Mouse (Mus musculus) MEL (cell line): Measurements from ENCODE around the gene Cd300lf. TPM values are rescaled to one million over a fixed set of nuclear protein-coding genes. Genes with fewer than 3 reads are reported as not detected.

ENCODE experiments used
- DNase-seq: peaks from one replicate; pipeline ENCODE4 v3.0.0; 2011; ENCODE audit warnings: low read depth, low spot score
- H3K27ac ChIP-seq: 2 replicates; pipeline ENCODE4 v1.5.1; 2012; ENCODE audit warnings: low read depth, mild to moderate bottlenecking, control low read depth, low read length, moderate library complexity; ENCODE audit not compliant: control insufficient read depth
- H3K27me3 ChIP-seq, 2 experiments: fragments of 150-350 bp in 1 of 2; sonication (generic) in 1 of 2; 2 replicates each; pipeline ENCODE4 v1.6.1; 2012; ENCODE audit warnings: low read length in 2 of 2, mild to moderate bottlenecking in 2 of 2, improper control_type of control experiment in 1 of 2, moderate library complexity in 1 of 2; ENCODE audit not compliant: insufficient read depth in 2 of 2, control insufficient read depth in 1 of 2
- H3K36me3 ChIP-seq, 2 experiments: 2 replicates each; pipeline ENCODE4 v1.6.1; 2012 to 2014; ENCODE audit warnings: low read length in 2 of 2, improper control_type of control experiment in 1 of 2, inconsistent platforms in 1 of 2, mild to moderate bottlenecking in 1 of 2; ENCODE audit not compliant: insufficient read depth in 2 of 2, control insufficient read depth in 1 of 2
- H3K4me1 ChIP-seq, 2 experiments: fragments of 150-350 bp in 1 of 2; sonication (generic) in 1 of 2; 2 replicates each; pipeline ENCODE4 v1.6.1; 2012; ENCODE audit warnings: low read length in 2 of 2, improper control_type of control experiment in 1 of 2, mild to moderate bottlenecking in 1 of 2; ENCODE audit not compliant: insufficient read depth in 2 of 2, control insufficient read depth in 1 of 2
- H3K4me3 ChIP-seq, 2 experiments: fragments of 150-350 bp in 1 of 2; sonication (generic) in 1 of 2; 2 replicates each; pipeline ENCODE4 v1.5.1; 2012; ENCODE audit warnings: low read depth in 2 of 2, low read length in 2 of 2, mild to moderate bottlenecking in 2 of 2, moderate library complexity in 2 of 2, control low read depth in 1 of 2, improper control_type of control experiment in 1 of 2; ENCODE audit not compliant: control insufficient read depth in 1 of 2, insufficient read depth in 1 of 2
- H3K79me2 ChIP-seq: 2 replicates; pipeline ENCODE4 v1.6.1; 2012; ENCODE audit warnings: mild to moderate bottlenecking, low read length, moderate library complexity; ENCODE audit not compliant: control insufficient read depth, poor library complexity, insufficient read depth
- H3K9ac ChIP-seq: 2 replicates; pipeline ENCODE4 v1.6.1; 2012; ENCODE audit warnings: low read depth, mild to moderate bottlenecking, control low read depth, low read length, moderate library complexity; ENCODE audit not compliant: control insufficient read depth, poor library complexity, severe bottlenecking
- H3K9me3 ChIP-seq: fragments of 150-350 bp; sonication (generic); replicated peaks from 2 replicates; pipeline ENCODE4 v1.6.1; 2012; ENCODE audit warnings: mild to moderate bottlenecking, low read length, improper control_type of control experiment, moderate library complexity; ENCODE audit not compliant: insufficient read depth
- BHLHE40 ChIP-seq: IDR thresholded peaks from 2 replicates; pipeline ENCODE4 v1.6.1; 2012; ENCODE audit warnings: low read depth, mild to moderate bottlenecking, inconsistent platforms, low read length, improper control_type of control experiment, borderline replicate concordance
- CHD1 ChIP-seq: IDR thresholded peaks from 2 replicates; pipeline ENCODE4 v1.6.1; 2012; ENCODE audit warnings: low read depth, mild to moderate bottlenecking, inconsistent platforms, low read length, improper control_type of control experiment
- CHD2 ChIP-seq: IDR thresholded peaks from 2 replicates; pipeline ENCODE4 v1.6.1; 2011; ENCODE audit warnings: low read length, improper control_type of control experiment
- ELF1 ChIP-seq: IDR thresholded peaks from 2 replicates; pipeline ENCODE4 v1.6.1; 2014; ENCODE audit warnings: low read depth, mild to moderate bottlenecking, inconsistent platforms, low read length, improper control_type of control experiment, moderate library complexity
- EP300 ChIP-seq, 2 experiments: IDR thresholded peaks; 2 replicates each; pipeline ENCODE4 v1.6.1; 2011; ENCODE audit warnings: improper control_type of control experiment in 2 of 2, low read length in 2 of 2, low read depth in 1 of 2, mild to moderate bottlenecking in 1 of 2
- ETS1 ChIP-seq: IDR thresholded peaks from 2 replicates; pipeline ENCODE4 v1.6.1; 2012; ENCODE audit warnings: low read depth, mild to moderate bottlenecking, inconsistent platforms, low read length, improper control_type of control experiment, moderate library complexity
- GATA1 ChIP-seq: IDR thresholded peaks from 2 replicates; pipeline ENCODE4 v1.6.1; 2011; ENCODE audit warnings: low read depth, low read length, improper control_type of control experiment
- HCFC1 ChIP-seq: IDR thresholded peaks from 2 replicates; pipeline ENCODE4 v1.6.1; 2012; ENCODE audit warnings: low read depth, mild to moderate bottlenecking, inconsistent platforms, low read length, improper control_type of control experiment, moderate library complexity
- JUND ChIP-seq: IDR thresholded peaks from 2 replicates; pipeline ENCODE4 v1.6.1; 2011; ENCODE audit warnings: low read depth, mild to moderate bottlenecking, improper control_type of control experiment, low read length
- KAT2A ChIP-seq: conservative IDR thresholded peaks from 2 replicates; pipeline ENCODE4 v1.6.1; 2012; ENCODE audit warnings: low read depth, low read length, improper control_type of control experiment, inconsistent platforms
- MAFK ChIP-seq: IDR thresholded peaks from 2 replicates; pipeline ENCODE4 v1.6.1; 2011; ENCODE audit warnings: low read depth, mild to moderate bottlenecking, low read length, improper control_type of control experiment, borderline replicate concordance
- MAX ChIP-seq: IDR thresholded peaks from 2 replicates; pipeline ENCODE4 v1.6.1; 2011; ENCODE audit warnings: low read length, improper control_type of control experiment
- MEF2A ChIP-seq: IDR thresholded peaks from 2 replicates; pipeline ENCODE4 v1.6.1; 2014; ENCODE audit warnings: low read depth, mild to moderate bottlenecking, inconsistent platforms, low read length, improper control_type of control experiment; ENCODE audit not compliant: poor library complexity, insufficient replicate concordance, severe bottlenecking; ENCODE audit errors: extremely low read depth
- MXI1 ChIP-seq: IDR thresholded peaks from 2 replicates; pipeline ENCODE4 v1.6.1; 2011; ENCODE audit warnings: mild to moderate bottlenecking, low read depth, low read length, improper control_type of control experiment
- MYB ChIP-seq: IDR thresholded peaks from 2 replicates; pipeline ENCODE4 v1.6.1; 2011; ENCODE audit warnings: mild to moderate bottlenecking, low read depth, low read length, improper control_type of control experiment
- MYC ChIP-seq: IDR thresholded peaks from 2 replicates; pipeline ENCODE4 v1.6.1; 2011; ENCODE audit warnings: low read depth, mild to moderate bottlenecking, low read length, improper control_type of control experiment, moderate library complexity
- NELFE ChIP-seq: IDR thresholded peaks from 2 replicates; pipeline ENCODE4 v1.6.1; 2011; ENCODE audit warnings: low read depth, low read length, improper control_type of control experiment
- NRF1 ChIP-seq: IDR thresholded peaks from 2 replicates; pipeline ENCODE4 v1.6.1; 2014; ENCODE audit warnings: low read depth, mild to moderate bottlenecking, inconsistent platforms, low read length, improper control_type of control experiment, moderate library complexity; ENCODE audit not compliant: poor library complexity, insufficient read depth, severe bottlenecking
- POLR2A ChIP-seq, 2 experiments: IDR thresholded peaks; 2 replicates each; pipeline ENCODE4 v1.6.1; 2011 to 2012; ENCODE audit warnings: low read length in 2 of 2, mild to moderate bottlenecking in 2 of 2, control low read depth in 1 of 2, improper control_type of control experiment in 1 of 2, low read depth in 1 of 2, moderate library complexity in 1 of 2; ENCODE audit not compliant: control insufficient read depth in 1 of 2, insufficient read depth in 1 of 2, poor library complexity in 1 of 2
- POLR2AphosphoS2 ChIP-seq: IDR thresholded peaks from 2 replicates; pipeline ENCODE4 v1.6.1; 2011; ENCODE audit warnings: low read length, improper control_type of control experiment
- POLR2AphosphoS5 ChIP-seq: IDR thresholded peaks from 2 replicates; pipeline ENCODE4 v1.6.1; 2012; ENCODE audit warnings: low read depth, borderline replicate concordance, mild to moderate bottlenecking, inconsistent platforms, low read length, moderate library complexity, mixed read lengths
- RAD21 ChIP-seq: IDR thresholded peaks from 2 replicates; pipeline ENCODE4 v1.6.1; 2011; ENCODE audit warnings: mild to moderate bottlenecking, low read depth, low read length, improper control_type of control experiment
- SMC3 ChIP-seq: IDR thresholded peaks from 2 replicates; pipeline ENCODE4 v1.6.1; 2011; ENCODE audit warnings: low read depth, low read length, improper control_type of control experiment
- TAL1 ChIP-seq: IDR thresholded peaks from 2 replicates; pipeline ENCODE4 v1.6.1; 2012; ENCODE audit warnings: mild to moderate bottlenecking, inconsistent platforms, low read length, moderate library complexity, mixed read lengths
- TBP ChIP-seq: IDR thresholded peaks from 2 replicates; pipeline ENCODE4 v1.8.0; 2011; ENCODE audit warnings: low read depth, low read length, improper control_type of control experiment
- TCF12 ChIP-seq: IDR thresholded peaks from 2 replicates; pipeline ENCODE4 v1.6.1; 2014; ENCODE audit warnings: low read depth, mild to moderate bottlenecking, inconsistent platforms, low read length, improper control_type of control experiment, moderate library complexity
- UBTF ChIP-seq: IDR thresholded peaks from 2 replicates; pipeline ENCODE4 v1.6.1; 2012; ENCODE audit warnings: low read depth, mild to moderate bottlenecking, inconsistent platforms, low read length, improper control_type of control experiment, moderate library complexity, borderline replicate concordance; ENCODE audit not compliant: insufficient read depth
- USF2 ChIP-seq, 2 experiments: IDR thresholded peaks; 2 replicates each; pipeline ENCODE4 v1.6.1; 2011 to 2012; ENCODE audit warnings: improper control_type of control experiment in 2 of 2, low read length in 2 of 2, borderline replicate concordance in 1 of 2, inconsistent platforms in 1 of 2, low read depth in 1 of 2, mild to moderate bottlenecking in 1 of 2; ENCODE audit not compliant: insufficient read depth in 1 of 2
- ZMIZ1 ChIP-seq: IDR thresholded peaks from 2 replicates; pipeline ENCODE4 v1.6.1; 2012; ENCODE audit warnings: low read depth, mild to moderate bottlenecking, inconsistent platforms, low read length, improper control_type of control experiment, moderate library complexity
- ZNF384 ChIP-seq: IDR thresholded peaks from 2 replicates; pipeline ENCODE4 v1.6.1; 2012; ENCODE audit warnings: low read depth, mild to moderate bottlenecking, inconsistent platforms, low read length, improper control_type of control experiment
- polyA plus RNA-seq, 2 experiments: library from polyadenylated mRNA; stranded (reverse) in 1 of 2; unstranded in 1 of 2; fragments of >175 nt in 1 of 2; fragments of >200 nt in 1 of 2; gene quantifications; 2 replicates each; pipeline versions ENCODE4 v1.2.1 to v1.2.4; 2012; ENCODE audit warnings: low replicate concordance in 2 of 2, low read depth in 1 of 2; ENCODE audit not compliant: insufficient read length in 2 of 2, insufficient read depth in 1 of 2, missing spikeins in 1 of 2
- total RNA-seq: library from RNA; depleted of rRNA; stranded (reverse); fragments of 300-350 nt; gene quantifications from 2 replicates; pipeline ENCODE4 v1.2.3, GENCODE M21; 2012

The Cd300lf gene
- total and polyA plus RNA-seq, 3 experiments, result 0.12 to 0.46 TPM; not detected in 1

GRCm38 (mm10) chr11:115166776-115167175, 33.0 kb upstream of the Cd300lf start:
- Histone ChIP-seq H3K79me2 (peaks cover 42% of the 10 kb centered on the region), H3K36me3 (peaks cover 7 to 16% of the 10 kb centered on the region in 2 experiments), H3K4me3 (no peak overlapping the region), H3K9ac (no peak overlapping the region), H3K4me1 (peaks cover 0 to 16% of the 10 kb centered on the region in 2 experiments), H3K27me3 (no peaks in the 10 kb centered on the region), H3K27ac (no peak overlapping the region), H3K9me3 (no peaks in the 10 kb centered on the region)
- DNase-seq, result no peak
- TF ChIP-seq MXI1 (no peak), HCFC1 (no peak), MEF2A (no peak), UBTF (no peak), TCF12 (no peak), TAL1 (no peak), GATA1 (no peak), SMC3 (no peak), ELF1 (no peak), POLR2A (IDR thresholded peaks at IDR 0.05; ENCODE audit: control insufficient read depth in 1 of 2, insufficient read depth in 1 of 2, low read depth in 1 of 2, low read length in 2 of 2, poor library complexity in 1 of 2) (no peak), TBP (no peak), KAT2A (no peak), JUND (no peak), ETS1 (no peak), MAFK (no peak), NRF1 (no peak), CHD2 (no peak), MAX (no peak), POLR2AphosphoS5 (no peak)

- DNase-seq, result peak; percentile 48
- Histone ChIP-seq H3K27ac (peak overlapping the region; percentile 1; the same call in 1 of the 2 replicates), H3K27me3 (no peaks in the 10 kb centered on the region), H3K9me3 (no peaks in the 10 kb centered on the region), H3K4me1 (peaks cover 0 to 29% of the 10 kb centered on the region in 2 experiments), H3K36me3 (peaks cover 4 to 16% of the 10 kb centered on the region in 2 experiments), H3K9ac (peak overlapping the region; percentile 90), H3K79me2 (peaks cover 40% of the 10 kb centered on the region), H3K4me3 (peak overlapping the region; percentile 82 to 94)
- TF ChIP-seq BHLHE40 (no peak), TCF12 (no peak), CHD1 (no peak), ZNF384 (no peak), MYC (no peak), RAD21 (no peak), NELFE (no peak), ZMIZ1 (no peak), SMC3 (no peak), MYB (no peak), USF2 (IDR thresholded peaks at IDR 0.05; ENCODE audit: borderline replicate concordance in 1 of 2, insufficient read depth in 1 of 2, low read depth in 1 of 2, low read length in 2 of 2) (no peak), EP300 (IDR thresholded peaks at IDR 0.05; ENCODE audit: low read depth in 1 of 2, low read length in 2 of 2) (no peak), POLR2AphosphoS2 (no peak)
Measured at GRCm38 (mm10) chr11:115164976-115165374, 31.2 kb upstream of the Cd300lf start.
